Mouse (Mus musculus) kidney, postnatal 14 days (tissue): ENCODE results near the gene Pycard.
"Not testable (repeated sequence)": the region's sequence is repeated elsewhere in the genome, so short reads cannot be mapped to it uniquely, and the experiment has no call there.

Experiments used
- DNase-seq: peaks from one replicate; pipeline ENCODE4 v3.0.0; 2022; ENCODE audit warnings: mixed read lengths

Gene Pycard

GRCm38 (mm10) chr7:127993341-127993977 lies at the start of gene Pycard:
Pycard (minus strand) TSS chr7:127993867.
- peak; percentile 75 for DNase-seq

DNA sequence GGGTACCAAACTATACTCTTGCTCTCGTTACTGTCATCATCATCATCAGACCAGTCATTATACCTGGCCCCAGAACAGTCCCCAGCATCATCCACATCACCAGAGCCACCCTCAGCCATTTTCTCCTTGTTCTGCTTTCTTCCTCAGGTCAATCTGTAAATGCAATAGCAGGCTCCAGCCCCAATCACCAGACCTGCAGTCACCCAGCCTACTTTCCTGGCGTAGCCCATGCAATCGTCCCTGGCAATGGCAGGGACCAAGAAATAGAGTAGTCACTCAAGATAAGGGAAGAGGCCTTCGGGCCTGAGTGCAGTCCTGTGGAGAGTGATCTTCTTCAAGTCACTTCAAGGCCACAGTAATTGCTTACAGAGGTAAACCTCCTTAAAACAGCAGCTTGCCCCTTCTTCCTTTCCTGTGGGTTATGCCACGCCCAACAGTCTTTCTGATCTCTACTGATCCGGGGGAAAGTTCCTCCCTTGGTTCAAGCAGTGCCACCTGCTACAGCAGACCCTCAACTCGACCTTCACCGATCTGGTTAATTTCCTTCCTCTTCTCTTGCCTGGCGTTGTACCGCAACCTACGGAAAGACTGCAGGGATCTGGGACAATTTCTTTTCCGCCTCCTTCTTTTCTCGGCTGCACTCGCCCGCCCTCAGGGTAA lies 48.6 kb upstream of the Pycard start:
- DNase-seq = not testable (repeated sequence)

GRCm38 (mm10) chr7:128033616-128034015 lies 39.9 kb upstream of the Pycard start:
- DNase-seq = no peak

GRCm38 (mm10) chr7:128032989-128033293 lies 39.3 kb upstream of the Pycard start:
- DNase-seq = no peak

DNA sequence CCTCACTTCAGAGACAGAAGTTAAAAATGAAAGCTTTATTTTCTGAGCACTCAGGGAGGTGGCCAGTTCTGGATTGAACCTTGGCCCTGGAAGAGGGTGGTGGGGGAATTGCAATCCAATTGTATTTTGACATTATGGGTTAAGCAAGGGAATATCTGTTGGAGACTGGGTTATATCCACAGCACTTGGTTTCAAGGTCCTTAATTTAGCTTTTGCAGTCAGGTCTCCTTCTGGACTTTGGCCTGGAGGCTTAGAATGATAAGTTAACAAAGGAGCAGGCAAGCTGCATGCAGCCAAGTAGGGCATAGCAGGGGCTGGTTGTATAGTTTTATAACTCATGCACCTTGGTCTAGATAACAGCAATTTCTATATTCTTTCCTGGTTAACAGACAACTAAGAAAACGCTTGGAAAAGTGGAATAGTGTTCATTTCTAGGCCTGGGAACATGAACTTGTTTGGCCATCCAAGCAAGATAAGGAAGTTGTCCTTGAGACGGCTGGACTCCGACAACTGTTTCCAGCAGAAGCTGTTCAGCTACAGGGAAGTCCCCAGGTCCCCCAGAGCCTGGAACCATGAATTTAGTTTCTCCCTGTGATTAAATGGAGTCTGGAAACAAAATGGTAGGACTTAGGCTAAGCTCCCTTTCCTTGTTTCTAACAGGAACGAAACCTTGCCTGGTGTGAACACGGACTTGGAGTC lies 38.8 kb upstream of the Pycard start:
- no peak for DNase-seq

- DNase-seq = peak; percentile 38
Measured at GRCm38 (mm10) chr7:128031403-128031976, 37.8 kb upstream of the Pycard start.

- DNase-seq = no peak
Measured at GRCm38 (mm10) chr7:128025381-128025780, 31.7 kb upstream of the Pycard start.

GRCm38 (mm10) chr7:128024932-128025331 lies 31.3 kb upstream of the Pycard start:
- DNase-seq = no peak

GRCm38 (mm10) chr7:128024364-128024763 lies 30.7 kb upstream of the Pycard start:
- DNase-seq = no peak

- no peak for DNase-seq
Measured at GRCm38 (mm10) chr7:128023565-128023964, 29.9 kb upstream of the Pycard start.

GRCm38 (mm10) chr7:128022974-128023373 lies 29.3 kb upstream of the Pycard start:
- DNase-seq = no peak

- DNase-seq = no peak
Measured at GRCm38 (mm10) chr7:128019187-128019586, 25.5 kb upstream of the Pycard start.

DNA sequence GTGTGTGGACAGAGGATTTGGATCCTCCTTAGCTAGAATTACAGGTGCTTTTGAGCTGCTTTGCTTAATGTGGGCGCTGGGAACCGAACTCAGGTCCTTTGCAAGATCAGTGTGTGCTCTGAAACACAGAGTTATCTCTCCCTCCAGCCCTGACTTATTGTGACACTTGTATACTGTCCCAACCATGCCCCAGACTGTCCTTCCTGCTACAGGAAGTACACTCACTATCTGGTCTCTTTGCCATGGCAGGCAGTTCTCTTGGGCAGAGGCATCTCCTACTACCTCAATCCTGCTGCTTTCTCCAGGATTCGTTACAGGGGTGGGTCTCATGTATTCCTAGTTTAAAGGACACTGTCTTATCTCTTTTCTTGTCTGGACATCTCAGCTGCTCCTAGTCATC lies 24.6 kb upstream of the Pycard start:
- no peak for DNase-seq

DNA sequence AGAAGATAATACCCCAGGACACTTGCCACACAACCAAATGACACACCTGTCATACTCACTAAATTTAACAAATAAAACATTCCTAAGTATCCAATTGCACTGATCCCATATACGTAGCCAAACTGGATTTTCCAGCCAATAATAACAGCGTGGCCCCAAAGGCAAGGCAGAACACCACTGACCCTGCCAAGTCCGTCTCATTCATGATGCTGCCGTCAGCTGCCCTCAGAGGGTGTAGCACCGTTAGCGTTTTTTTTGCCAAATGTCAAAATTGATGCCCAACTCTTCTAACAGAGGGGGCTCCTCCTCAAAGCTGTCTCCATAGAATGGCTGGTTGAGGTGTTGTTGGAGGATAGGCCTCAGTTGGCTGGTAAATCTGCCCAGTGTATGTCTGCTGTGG lies 23.0 kb upstream of the Pycard start:
- DNase-seq = no peak

DNA sequence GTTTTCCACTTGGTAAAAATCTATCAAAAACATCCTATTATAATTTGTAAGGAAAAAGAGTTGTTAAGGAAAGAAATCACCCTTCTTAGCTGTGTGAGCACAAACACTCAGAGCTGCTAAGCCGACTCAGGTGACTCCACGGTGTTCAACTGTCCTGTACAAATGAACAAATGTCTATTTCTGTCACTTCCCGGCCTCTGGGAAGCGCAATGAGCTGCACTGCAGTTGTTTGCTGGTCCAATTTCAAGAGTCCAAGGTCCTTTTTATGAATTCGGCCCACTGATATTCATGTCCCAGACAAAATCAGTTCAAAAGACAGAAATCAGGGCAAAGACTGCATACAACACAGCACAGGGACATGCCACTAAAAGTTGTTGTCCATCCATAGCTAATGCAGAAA lies 22.5 kb upstream of the Pycard start:
- not testable (repeated sequence) for DNase-seq

DNA sequence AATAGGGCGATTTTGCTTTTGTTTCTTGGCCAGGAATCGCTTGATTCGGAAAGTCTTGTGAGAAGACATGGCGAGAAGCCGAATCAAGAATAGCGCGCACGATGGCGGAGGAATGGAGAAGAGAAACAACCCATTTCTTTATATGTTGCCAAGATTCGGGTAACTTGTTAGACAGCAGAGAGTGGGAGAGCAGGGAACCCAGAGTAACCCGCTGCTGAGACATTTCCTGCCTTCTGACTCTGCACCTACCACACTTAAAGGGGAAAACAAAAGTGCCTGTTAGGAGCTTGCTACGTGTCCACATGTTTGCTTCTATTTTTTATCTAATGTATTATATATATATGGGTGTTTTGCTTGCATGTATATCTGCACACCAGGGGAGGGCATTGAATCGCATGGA lies 19.4 kb upstream of the Pycard start:
- no peak for DNase-seq

GRCm38 (mm10) chr7:128012136-128012780 lies 18.6 kb upstream of the Pycard start:
- DNase-seq = no peak

DNA sequence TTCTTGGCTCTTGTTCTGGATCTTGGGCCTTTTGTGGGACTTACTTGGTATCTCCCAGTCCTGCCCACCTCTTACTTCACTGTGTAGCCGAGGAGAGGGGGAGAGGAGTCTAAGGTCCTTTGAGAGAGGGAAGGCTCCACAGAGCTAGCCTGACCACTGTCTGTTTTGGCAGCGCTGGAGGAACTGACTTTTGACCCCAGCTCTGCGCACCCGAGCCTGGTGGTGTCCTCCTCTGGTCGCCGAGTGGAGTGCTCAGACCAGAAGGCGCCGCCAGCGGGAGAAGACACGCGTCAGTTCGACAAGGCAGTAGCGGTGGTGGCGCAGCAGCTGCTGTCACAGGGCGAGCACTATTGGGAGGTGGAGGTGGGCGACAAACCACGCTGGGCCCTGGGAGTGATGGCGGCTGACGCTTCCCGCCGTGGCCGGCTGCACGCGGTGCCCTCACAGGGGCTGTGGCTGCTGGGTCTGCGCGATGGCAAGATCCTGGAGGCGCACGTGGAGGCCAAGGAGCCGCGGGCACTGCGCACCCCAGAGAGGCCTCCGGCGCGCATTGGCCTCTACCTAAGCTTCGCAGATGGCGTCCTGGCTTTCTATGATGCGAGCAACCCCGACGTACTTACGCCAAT lies 16.2 kb upstream of the Pycard start:
- peak; percentile 33 for DNase-seq

- DNase-seq = no peak
Measured at GRCm38 (mm10) chr7:128006193-128006592, 12.5 kb upstream of the Pycard start.

GRCm38 (mm10) chr7:128004487-128005362 lies 11.1 kb upstream of the Pycard start:
- peak; percentile 88 for DNase-seq

DNA sequence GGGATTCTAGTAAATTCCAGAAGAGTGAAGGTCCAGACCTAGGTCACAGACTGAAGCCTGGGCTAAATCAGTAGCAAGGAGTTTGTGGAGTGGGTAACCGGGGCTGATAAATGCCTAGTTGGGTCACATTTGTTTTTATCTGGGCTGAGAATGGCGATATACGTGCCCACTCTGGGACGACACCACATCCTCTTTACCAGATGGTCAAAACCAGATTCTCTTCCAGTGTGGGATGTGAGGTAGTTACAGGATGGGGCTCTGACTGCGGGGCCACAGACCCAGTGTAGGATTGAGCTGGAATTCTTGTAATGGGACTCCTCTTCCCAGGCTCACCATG lies 10.5 kb upstream of the Pycard start:
- DNase-seq = no peak

- no peak for DNase-seq
Measured at GRCm38 (mm10) chr7:128003688-128004087, 10.0 kb upstream of the Pycard start, which contains the start of gene Trim72. Trim72 (plus strand) TSS chr7:128003949.
